Mouse (Mus musculus) heart, postnatal 25 days (tissue): ENCODE results near the gene Map2k5. TPM values are rescaled to one million over a fixed set of nuclear protein-coding genes. Genes with fewer than 3 reads are reported as not detected.

Source experiments
- DNase-seq: peaks from one replicate; pipeline ENCODE4 v3.0.0; 2022; ENCODE audit warnings: low spot score
- intact Hi-C: fragments of 180-260 bp; cut with DNase I; formaldehyde crosslinking; loops from one replicate; pipeline ENCODE4 v1.15.1; 2025
- total RNA-seq, 2 experiments: library from RNA; stranded (reverse); gene quantifications; 2 replicates each; pipeline ENCODE4 v1.2.3; 2021

Gene Map2k5
- total RNA-seq, 2 experiments from 2014 or later, result 18.7 to 19.8 TPM

GRCm38 (mm10) chr9:63281086-63281485 lies 96.6 kb downstream of the Map2k5 start:
- intact Hi-C loops, result no loop called here
- no peak for DNase-seq

DNA sequence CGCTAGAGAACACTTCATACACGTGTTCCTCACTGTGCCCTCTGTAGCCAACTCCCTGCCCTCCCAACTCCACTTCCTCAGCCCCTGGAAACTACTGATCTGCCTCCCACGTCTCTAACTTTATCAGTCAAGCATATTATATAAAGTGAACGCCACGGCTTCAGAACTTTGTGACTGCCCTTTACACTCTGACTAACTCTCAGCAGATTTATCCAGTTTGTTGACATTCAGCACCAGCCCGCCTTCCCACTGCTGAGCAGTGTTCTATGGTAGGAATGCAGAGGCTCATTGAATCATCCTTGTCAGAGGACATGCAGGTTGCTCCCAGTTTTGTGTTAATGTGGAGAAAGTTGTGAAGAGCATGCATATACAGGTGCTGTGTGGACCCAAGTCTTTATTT lies 103.9 kb downstream of the Map2k5 start:
- DNase-seq, result no peak
- intact Hi-C loops, result no loop called here

DNA sequence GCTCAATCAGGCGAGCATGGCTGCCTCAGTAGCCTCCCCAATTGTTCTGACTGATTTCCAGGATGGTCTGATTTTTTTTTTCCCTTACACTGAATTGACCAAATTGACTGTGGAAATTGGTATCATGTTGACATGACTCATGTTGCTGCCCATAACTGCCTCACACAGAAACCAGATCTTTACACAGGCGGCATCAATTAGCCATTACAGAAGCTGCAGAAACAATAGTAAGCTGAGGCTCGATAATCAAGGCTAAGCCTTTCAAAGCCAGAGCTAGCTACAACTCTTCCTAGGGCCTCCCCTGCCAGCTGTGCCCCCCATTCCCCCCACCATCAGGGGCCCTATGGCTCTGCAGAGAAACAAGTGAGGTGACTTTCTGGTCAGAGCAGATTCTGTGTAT lies 107.9 kb downstream of the Map2k5 start:
- intact Hi-C loops, result no loop called here
- DNase-seq, result no peak

- intact Hi-C loops, result no loop called here
- no peak for DNase-seq
These were observed 114.5 kb downstream of the Map2k5 start for GRCm38 (mm10) chr9:63263188-63263587.

- intact Hi-C loops, result no loop called here
- DNase-seq, result peak; percentile 5
These were observed 118.9 kb downstream of the Map2k5 start for GRCm38 (mm10) chr9:63258768-63259167.

DNA sequence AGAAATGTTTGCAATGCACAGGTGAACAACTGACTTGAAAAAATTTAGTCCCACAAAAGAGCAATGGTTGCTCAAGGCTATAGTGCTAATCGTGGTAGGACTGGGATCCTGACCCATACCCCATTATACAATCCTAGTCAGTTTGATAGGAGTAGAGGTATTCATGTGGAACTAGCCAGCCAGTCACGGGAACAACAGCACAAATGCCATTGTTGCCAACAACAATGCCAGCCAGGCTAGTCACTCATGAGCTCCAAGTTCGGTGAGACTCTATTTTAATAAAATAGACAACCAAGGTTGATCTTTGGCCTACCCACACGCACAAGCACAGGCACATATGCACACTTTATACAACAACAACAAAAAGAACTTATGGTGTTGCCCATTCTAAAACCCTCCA lies 120.0 kb downstream of the Map2k5 start:
- no peak for DNase-seq
- intact Hi-C loops, result no loop called here

GRCm38 (mm10) chr9:63250841-63251626 lies 126.7 kb downstream of the Map2k5 start:
- no peak for DNase-seq
- intact Hi-C loops, result no loop called here

DNA sequence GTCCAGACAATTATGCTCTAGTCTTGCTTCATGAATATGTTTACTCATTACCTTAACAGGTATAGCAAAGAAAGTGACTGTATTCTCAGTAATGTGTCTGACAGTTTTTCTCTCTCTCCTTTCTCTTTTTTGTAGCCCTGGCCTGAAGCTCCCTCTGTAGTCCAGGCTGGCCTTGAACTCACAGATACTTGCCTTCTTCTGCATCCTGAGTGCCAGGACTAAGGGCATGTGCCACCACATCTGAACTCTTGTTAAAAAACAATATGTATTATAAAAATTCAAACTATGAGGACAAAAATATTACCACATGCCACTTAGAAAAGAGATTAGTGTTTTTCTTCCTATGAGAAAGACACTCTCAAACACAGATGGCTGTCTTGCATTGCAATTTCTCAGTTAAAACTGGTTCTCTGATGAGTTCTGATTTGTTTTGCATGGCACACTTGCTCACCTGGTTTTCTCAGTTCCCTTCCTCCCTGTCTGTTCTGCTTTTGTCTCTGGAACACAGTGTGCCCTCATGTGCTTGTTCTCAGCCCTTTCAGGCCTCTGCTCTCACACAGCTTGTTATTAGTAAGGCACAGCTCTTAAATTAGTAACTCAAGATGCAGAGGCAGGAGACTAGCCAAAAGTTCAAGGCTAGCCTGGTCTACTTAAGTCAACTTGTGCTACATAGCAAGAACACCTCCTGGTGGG lies 129.5 kb downstream of the Map2k5 start:
- intact Hi-C loops, result no loop called here
- no peak for DNase-seq

DNA sequence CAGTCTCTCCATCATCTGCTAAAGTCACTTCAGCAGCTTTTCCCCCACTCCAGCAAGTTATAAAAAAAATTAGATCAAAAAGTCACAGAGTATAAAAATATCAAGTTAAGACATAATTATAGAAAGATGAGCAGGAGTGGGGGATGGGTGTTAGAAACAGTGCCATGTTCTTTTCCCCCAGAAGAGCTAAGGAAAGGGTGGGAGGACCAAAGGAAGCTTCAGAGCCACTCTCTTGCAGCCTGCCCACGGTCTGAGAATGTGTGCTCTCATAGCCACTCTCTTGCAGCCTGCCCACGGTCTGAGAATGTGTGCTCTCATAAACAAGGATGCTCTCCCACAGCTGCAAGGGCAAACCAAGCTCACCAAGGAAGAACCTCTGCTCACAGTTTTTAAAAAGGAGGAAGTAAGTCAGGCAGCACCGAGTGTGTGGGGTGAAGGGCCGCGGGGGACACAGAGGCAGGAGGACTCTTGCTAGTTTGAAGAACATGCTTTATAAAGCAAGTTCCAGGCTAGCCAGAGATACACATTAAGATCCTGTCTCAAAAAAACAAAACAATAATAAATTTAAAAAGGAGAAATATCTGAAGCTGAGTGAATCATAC lies 131.0 kb downstream of the Map2k5 start:
- no peak for DNase-seq
- intact Hi-C loops, result no loop called here

GRCm38 (mm10) chr9:63241961-63242360 lies 135.7 kb downstream of the Map2k5 start:
- DNase-seq, result no peak
- intact Hi-C loops, result no loop called here

DNA sequence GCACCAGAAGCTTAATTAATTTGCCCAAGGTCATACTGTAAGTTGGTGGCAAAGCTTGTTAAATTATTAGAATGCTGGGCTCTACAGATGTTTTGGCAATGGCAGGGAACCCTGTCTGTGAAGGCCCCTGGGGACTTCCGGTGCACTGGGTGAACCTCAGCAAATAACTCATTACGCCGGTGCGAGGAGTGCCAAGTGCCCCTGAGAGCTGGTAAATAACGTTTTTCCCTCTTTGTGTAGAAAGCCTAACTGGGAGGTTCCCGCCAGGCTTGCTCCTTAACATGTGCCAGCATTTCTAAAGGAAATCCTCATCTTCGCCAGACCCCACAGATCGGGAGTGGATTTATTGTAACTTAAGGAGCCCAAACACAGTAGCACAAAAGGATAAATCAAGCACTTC lies 136.5 kb downstream of the Map2k5 start:
- intact Hi-C loops, result no loop called here
- DNase-seq, result no peak

- intact Hi-C loops, result no loop called here
- DNase-seq, result no peak
These were observed 143.3 kb downstream of the Map2k5 start for GRCm38 (mm10) chr9:63234356-63234755.

DNA sequence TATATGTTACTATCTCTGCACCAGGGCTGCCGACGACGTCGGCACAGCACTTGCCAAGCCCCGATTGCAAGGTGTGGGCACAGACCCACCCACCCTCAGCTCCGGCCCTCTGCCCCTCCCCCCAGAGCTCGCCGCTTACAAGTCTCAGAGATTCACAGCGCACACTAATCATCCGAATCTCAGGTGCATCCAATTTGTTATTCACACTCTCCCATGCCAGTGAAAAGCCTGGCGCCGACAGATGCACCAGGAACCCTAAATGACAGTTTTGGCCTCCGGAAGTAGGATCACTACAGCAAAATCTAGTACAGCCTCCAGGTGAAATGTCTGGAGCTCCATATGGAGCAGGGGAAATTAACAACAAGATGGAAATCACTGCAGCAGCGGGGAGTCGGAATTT lies 147.4 kb downstream of the Map2k5 start:
- intact Hi-C loops, result no loop called here

DNA sequence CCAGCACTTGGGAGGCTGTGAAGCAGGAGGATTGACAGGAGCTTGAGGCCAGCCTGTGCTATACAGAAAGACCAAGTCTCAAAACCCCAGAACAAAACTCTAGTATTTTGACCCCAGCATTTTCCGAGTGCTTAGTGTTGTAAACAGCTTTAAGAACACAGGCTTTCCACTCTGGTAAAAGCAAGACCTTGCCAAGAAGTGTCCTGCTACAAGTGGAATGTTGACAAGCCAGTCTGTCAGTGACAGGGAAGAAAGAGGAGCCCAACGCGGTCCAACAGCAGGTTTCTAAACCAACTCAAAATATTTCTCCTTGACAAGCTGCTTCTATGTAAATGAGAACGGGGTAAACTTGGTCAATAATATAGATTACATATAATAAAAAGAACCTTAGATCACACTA lies 148.6 kb downstream of the Map2k5 start:
- DNase-seq, result no peak
- intact Hi-C loops, result no loop called here

More for the DNA sequence above, 147.4 kb downstream of the Map2k5 start:
- DNase-seq, result no peak

- no peak for DNase-seq
- intact Hi-C loops, result no loop called here
These were observed 155.5 kb downstream of the Map2k5 start for GRCm38 (mm10) chr9:63222161-63222560.

DNA sequence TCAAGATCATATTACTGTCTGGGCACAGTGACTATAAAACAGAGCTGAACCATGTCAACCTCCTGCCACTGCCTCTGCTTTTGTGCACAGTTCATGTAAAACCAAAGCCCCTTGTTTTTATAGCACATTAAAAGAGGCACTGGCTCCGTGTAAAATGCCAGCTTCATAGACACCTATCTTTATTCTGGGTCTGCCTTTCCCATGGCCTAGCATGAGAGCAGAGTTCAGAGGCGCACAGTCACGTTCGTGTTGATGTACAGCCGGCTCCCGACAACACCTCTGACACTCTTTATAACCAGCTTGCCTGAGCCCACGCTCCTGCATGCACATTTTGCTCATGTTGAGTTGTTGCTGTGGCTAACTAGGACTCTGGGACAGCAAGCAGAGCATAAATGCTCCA lies 157.9 kb downstream of the Map2k5 start:
- DNase-seq, result no peak
- intact Hi-C loops, result no loop called here

DNA sequence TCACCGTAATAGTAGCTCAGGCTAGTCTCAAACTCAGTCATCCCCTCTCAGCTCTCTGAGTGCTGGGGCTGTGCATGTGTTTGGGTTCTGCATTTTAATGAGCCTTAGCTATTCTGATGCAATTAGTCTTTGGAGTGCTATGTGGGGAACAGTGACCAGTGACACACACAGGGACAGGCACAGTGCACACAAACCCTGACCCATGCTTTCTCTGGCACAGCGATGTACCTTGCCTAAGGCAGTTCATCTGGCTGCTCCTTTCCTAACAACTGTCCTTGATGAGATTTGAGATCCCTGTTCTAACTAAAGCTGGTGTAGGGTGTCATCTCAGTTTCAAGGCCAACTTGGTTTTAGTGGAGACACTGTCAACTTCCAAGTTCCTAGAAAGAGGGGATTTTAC lies 162.7 kb downstream of the Map2k5 start:
- intact Hi-C loops, result no loop called here
- DNase-seq, result no peak

DNA sequence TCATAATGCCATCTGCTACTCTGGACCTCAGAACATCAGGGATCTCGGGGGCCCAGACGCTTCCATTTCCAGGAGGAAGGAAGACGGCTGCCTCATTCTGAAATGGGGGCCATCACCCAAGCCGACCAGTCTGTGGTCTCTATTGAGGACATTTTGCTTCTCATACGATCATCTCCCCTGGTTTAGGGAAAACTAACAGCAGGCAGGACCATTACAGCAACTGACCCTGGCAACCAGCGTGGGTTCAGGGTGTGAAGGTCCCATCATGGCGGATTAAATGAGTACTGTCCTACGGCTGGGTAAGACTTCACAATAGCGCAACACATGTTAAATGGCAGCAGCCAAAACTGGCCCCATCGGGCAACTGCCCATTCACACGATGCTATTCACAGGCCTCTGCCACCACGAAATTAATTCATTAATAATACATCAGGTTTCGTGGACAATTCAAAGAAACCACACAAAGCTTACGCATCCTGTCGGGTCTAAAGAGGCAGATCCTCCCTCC lies 170.9 kb downstream of the Map2k5 start:
- DNase-seq, result no peak
- intact Hi-C loops, result no loop called here

- intact Hi-C loops, result no loop called here
- DNase-seq, result no peak
These were observed 174.2 kb downstream of the Map2k5 start for GRCm38 (mm10) chr9:63203461-63203860.

DNA sequence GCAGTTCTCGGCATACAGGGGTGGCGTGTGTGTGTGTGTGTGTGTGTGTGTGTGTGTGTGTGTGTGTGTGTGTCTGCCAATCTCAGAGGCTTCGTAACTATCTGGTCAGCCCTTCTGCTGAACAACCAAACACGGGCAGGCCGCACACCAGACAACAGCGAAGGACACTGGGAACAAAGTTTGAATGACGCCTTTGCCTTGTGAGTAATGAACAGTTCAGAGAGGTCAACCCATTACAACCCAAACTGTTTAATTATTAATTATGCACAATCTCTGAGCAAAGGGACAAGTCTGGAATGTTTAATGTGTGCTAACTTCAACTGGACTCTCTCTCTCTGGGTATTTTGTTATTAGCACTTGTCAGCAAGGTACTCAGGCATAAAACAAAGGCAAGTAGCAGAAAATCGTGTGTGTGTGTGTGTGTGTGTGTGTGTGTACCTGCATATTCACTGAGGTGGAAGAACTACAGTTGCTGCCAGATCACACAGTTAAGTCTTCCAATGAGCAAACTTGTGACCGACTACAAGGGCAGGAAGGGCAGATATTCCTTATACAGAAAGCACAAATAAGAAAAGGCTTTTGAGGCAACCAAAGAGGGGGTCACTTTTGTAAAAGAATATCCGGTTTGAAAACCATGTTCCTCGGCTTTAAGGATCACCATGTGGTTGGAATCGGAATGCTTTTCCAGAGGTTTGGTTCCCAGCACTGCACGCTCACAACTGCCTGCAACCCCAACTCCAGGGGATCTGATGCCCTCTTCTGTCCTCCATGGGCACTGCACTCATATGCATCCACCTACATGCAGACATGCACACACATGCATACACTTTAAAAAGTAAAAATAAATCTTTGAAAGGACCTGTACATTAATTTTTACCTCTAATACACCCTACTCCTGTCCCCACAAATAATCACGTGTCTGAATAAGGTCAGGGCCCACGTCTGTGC lies 176.1 kb downstream of the Map2k5 start:
- no peak for DNase-seq
- intact Hi-C loops, result no loop called here
